Mouse (Mus musculus): ENCODE data around the gene 2900011O08Rik. TPM values are rescaled to one million over a fixed set of nuclear protein-coding genes. Genes with fewer than 3 reads are reported as not detected.

The 2900011O08Rik gene
- polyA plus RNA-seq, 2 experiments: 2.5 to 2.9 TPM

DNA sequence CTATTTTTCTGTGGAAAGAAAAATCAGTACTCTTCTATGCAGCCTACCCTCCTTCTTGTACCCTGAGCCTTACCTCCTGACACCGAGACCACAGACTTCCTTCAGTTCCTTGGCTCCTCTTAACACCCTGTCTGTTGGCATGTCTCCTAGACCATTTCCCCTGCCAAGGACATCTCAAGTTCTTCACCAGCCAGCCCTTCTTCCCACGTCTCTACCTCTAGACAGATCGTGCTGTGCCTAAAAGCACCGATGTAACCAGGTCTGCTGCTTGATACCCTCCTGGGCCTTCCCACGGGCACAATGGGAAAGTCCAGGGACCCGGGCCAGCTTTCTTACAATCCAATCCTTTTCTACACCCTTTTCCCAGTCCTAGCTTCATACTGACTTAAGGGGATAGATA lies 119.5 kb downstream of the 2900011O08Rik start:
- ATAC-seq (ENCODE audit: low FRiP score, low read depth) (no peak), DNase-seq (ENCODE audit: low spot score) (no peak)
- Histone ChIP-seq H3K4me2 (replicated peaks; ENCODE audit: low read depth, low read length, severe bottlenecking) (no peak overlapping the region), H3K4me1 (ENCODE audit: control insufficient read depth, insufficient read depth, low read length) (no peaks in the 10 kb centered on the region), H3K4me3 (replicated peaks; ENCODE audit: low read length) (no peak overlapping the region), H3K27ac (replicated peaks; ENCODE audit: low read depth, low read length) (no peak overlapping the region), H3K9me3 (ENCODE audit: control insufficient read depth, low read length) (no peaks in the 10 kb centered on the region), H3K27me3 (ENCODE audit: control insufficient read depth, insufficient read depth, low read length) (no peaks in the 10 kb centered on the region), H3K36me3 (ENCODE audit: control insufficient read depth, insufficient read depth, low read length) (peaks cover 24% of the 10 kb centered on the region), H3K9ac (ENCODE audit: low read depth, low read length, severe bottlenecking) (no peak overlapping the region)
- no peak for TF ChIP-seq POLR2A (IDR thresholded peaks at IDR 0.05; ENCODE audit: borderline replicate concordance, extremely low read depth, insufficient read depth, insufficient read length)
- WGBS: 88% methylated on average over 6 of the region's 6 CpGs

DNA sequence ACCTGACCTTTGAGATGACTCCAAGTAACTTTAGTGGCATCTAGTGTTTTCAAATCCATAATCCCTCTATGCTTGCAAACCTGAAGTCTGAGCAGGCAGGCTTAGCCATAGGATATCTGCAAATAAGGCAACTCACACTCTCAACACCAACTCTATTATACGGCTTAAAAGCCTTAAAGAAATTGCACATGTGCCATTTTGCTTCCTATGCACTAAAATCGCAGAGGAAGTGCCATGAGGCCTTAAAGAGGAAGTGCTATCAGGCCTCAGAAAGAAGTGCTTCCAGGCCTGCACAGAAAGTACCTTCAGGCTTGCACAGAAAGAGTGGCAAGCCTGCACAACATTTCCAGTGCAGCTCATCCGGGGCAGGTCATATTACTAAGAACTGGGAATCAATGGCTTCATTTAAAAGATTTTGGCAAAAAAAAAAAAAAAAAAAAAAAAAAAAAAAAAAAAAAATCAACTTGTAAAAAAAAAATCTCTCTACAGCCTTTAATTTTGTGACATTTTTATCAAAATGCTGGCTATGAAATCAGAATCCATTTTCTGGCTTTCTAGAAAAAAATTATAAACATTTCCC lies 123.3 kb downstream of the 2900011O08Rik start:
- peaks cover 58% of the 10 kb centered on the region for H3K36me3 ChIP-seq (ENCODE audit: control insufficient read depth, insufficient read depth, low read length)

GRCm38 (mm10) chr16:14110922-14111321 lies 124.5 kb downstream of the 2900011O08Rik start:
- H3K27ac ChIP-seq (replicated peaks; ENCODE audit: low read depth, low read length): no peak overlapping the region
- no peak overlapping the region for H3K9ac ChIP-seq (ENCODE audit: low read depth, low read length, severe bottlenecking)
- H3K4me1 ChIP-seq (ENCODE audit: control insufficient read depth, insufficient read depth, low read length): no peaks in the 10 kb centered on the region
- H3K36me3 ChIP-seq (ENCODE audit: control insufficient read depth, insufficient read depth, low read length): peaks cover 66% of the 10 kb centered on the region
- 86% methylated on average over 2 of the region's 2 CpGs for WGBS
- no peak overlapping the region for H3K4me3 ChIP-seq (replicated peaks; ENCODE audit: low read length)
- no peak for TF ChIP-seq POLR2A (IDR thresholded peaks at IDR 0.05; ENCODE audit: borderline replicate concordance, extremely low read depth, insufficient read depth, insufficient read length)
- no peak for ATAC-seq (ENCODE audit: low FRiP score, low read depth)
- no peak overlapping the region for H3K4me2 ChIP-seq (replicated peaks; ENCODE audit: low read depth, low read length, severe bottlenecking)
- no peak for DNase-seq (ENCODE audit: low spot score)
- no peaks in the 10 kb centered on the region for H3K9me3 ChIP-seq (ENCODE audit: control insufficient read depth, low read length)
- H3K27me3 ChIP-seq (ENCODE audit: control insufficient read depth, insufficient read depth, low read length): no peaks in the 10 kb centered on the region

More for the DNA sequence above, 123.3 kb downstream of the 2900011O08Rik start:
- Histone ChIP-seq H3K9ac (ENCODE audit: low read depth, low read length, severe bottlenecking) (no peak overlapping the region), H3K27me3 (ENCODE audit: control insufficient read depth, insufficient read depth, low read length) (no peaks in the 10 kb centered on the region), H3K4me3 (replicated peaks; ENCODE audit: low read length) (no peak overlapping the region), H3K4me1 (ENCODE audit: control insufficient read depth, insufficient read depth, low read length) (no peaks in the 10 kb centered on the region), H3K4me2 (replicated peaks; ENCODE audit: low read depth, low read length, severe bottlenecking) (no peak overlapping the region), H3K9me3 (ENCODE audit: control insufficient read depth, low read length) (no peaks in the 10 kb centered on the region), H3K27ac (replicated peaks; ENCODE audit: low read depth, low read length) (no peak overlapping the region)
- no peak for TF ChIP-seq POLR2A (IDR thresholded peaks at IDR 0.05; ENCODE audit: borderline replicate concordance, extremely low read depth, insufficient read depth, insufficient read length)
- 86% methylated on average over 3 of the region's 3 CpGs for WGBS
- no peak for ATAC-seq (ENCODE audit: low FRiP score, low read depth)
- no peak for DNase-seq (ENCODE audit: low spot score)

- Histone ChIP-seq H3K36me3 (ENCODE audit: control insufficient read depth, insufficient read depth, low read length) (peaks cover 77% of the 10 kb centered on the region), H3K9me3 (ENCODE audit: control insufficient read depth, low read length) (no peaks in the 10 kb centered on the region), H3K9ac (ENCODE audit: low read depth, low read length, severe bottlenecking) (no peak overlapping the region), H3K27ac (replicated peaks; ENCODE audit: low read depth, low read length) (no peak overlapping the region), H3K4me2 (replicated peaks; ENCODE audit: low read depth, low read length, severe bottlenecking) (no peak overlapping the region), H3K4me3 (replicated peaks; ENCODE audit: low read length) (no peak overlapping the region), H3K27me3 (ENCODE audit: control insufficient read depth, insufficient read depth, low read length) (no peaks in the 10 kb centered on the region), H3K4me1 (ENCODE audit: control insufficient read depth, insufficient read depth, low read length) (no peaks in the 10 kb centered on the region)
- no peak for ATAC-seq (ENCODE audit: low FRiP score, low read depth)
- 75% methylated on average over 2 of the region's 2 CpGs for WGBS
- TF ChIP-seq POLR2A (IDR thresholded peaks at IDR 0.05; ENCODE audit: borderline replicate concordance, extremely low read depth, insufficient read depth, insufficient read length): no peak
- no peak for DNase-seq (ENCODE audit: low spot score)
Measured at GRCm38 (mm10) chr16:14112133-14112532, 125.7 kb downstream of the 2900011O08Rik start.

GRCm38 (mm10) chr16:14112742-14113141 lies 126.3 kb downstream of the 2900011O08Rik start:
- Histone ChIP-seq H3K4me1 (ENCODE audit: control insufficient read depth, insufficient read depth, low read length) (no peaks in the 10 kb centered on the region), H3K36me3 (ENCODE audit: control insufficient read depth, insufficient read depth, low read length) (peaks cover 83% of the 10 kb centered on the region), H3K9ac (ENCODE audit: low read depth, low read length, severe bottlenecking) (no peak overlapping the region), H3K4me3 (replicated peaks; ENCODE audit: low read length) (no peak overlapping the region), H3K27ac (replicated peaks; ENCODE audit: low read depth, low read length) (no peak overlapping the region), H3K9me3 (ENCODE audit: control insufficient read depth, low read length) (no peaks in the 10 kb centered on the region), H3K27me3 (ENCODE audit: control insufficient read depth, insufficient read depth, low read length) (no peaks in the 10 kb centered on the region), H3K4me2 (replicated peaks; ENCODE audit: low read depth, low read length, severe bottlenecking) (no peak overlapping the region)
- no peak for ATAC-seq (ENCODE audit: low FRiP score, low read depth)
- DNase-seq (ENCODE audit: low spot score): no peak
- no peak for TF ChIP-seq POLR2A (IDR thresholded peaks at IDR 0.05; ENCODE audit: borderline replicate concordance, extremely low read depth, insufficient read depth, insufficient read length)
- WGBS: 94% methylated on average over 3 of the region's 3 CpGs

Measured in limb, embryonic 14.5 days (tissue).